12 mouse cellular contexts compared by ENCODE assay signal in the genomic region with DNA sequence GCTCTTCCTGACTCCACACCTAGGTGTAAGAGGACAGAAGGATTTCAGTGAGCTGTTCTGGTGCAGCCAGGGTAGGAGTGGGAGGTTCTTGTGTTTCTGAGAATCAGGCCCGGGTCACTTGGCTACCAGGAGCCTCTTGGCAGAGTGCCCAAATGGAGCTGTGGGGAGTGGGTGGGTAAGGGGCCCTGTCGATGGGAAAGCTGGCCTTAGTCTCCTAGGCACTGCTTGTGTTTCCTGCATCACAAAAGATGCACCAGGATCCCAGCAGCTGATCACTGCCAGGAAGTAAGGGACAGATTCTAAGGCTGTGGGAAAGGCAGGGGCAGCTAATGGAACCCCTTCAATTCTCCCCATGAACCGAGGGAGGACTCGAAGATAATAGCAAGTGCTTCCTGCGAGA.
DNase-seq lines count a peak whose midpoint lies in the region; ATAC-seq lines count a peak whose summit lies in the region.
"Had no signal": no experiment of that assay in that cellular context is flagged by ENCODE, and none has a peak within 500 bp of the region (broad histone marks: within the 10 kb centered on the region; RNA-seq: fewer than 3 reads in every experiment).

No protein-coding gene starts in this region.

- no peak overlapping the region; the same call in 1 of the 2 replicates for H3K9ac ChIP-seq in heart, embryonic 11.5 days (ENCODE audit: low read depth, low read length)
- H3K9ac ChIP-seq in forebrain, embryonic 14.5 days (ENCODE audit: low read length): no peak overlapping the region

- no peak for ATAC-seq in heart, embryonic 11.5 days (replicated peaks; ENCODE audit: insufficient number of reproducible peaks, low FRiP score, low TSS enrichment)
- ATAC-seq in forebrain, embryonic 14.5 days: peak; percentile 82
- no peak for ATAC-seq in frontal cortex, adult (ENCODE audit: low TSS enrichment)

- no peak overlapping the region for H3K4me3 ChIP-seq in heart, embryonic 11.5 days (ENCODE audit: low read depth, low read length)
- H3K4me3 ChIP-seq in forebrain, embryonic 14.5 days (ENCODE audit: low read depth, low read length): no peak overlapping the region
- H3K4me3 ChIP-seq in midbrain, embryonic 10.5 days: no peak overlapping the region

- 41% methylated on average over 5 of the region's 5 CpGs for WGBS in heart, embryonic 11.5 days (ENCODE audit: insufficient replicate concordance)
- 4% methylated on average over 5 of the region's 5 CpGs for WGBS in forebrain, embryonic 14.5 days
- 49% methylated on average over 5 of the region's 5 CpGs for WGBS in midbrain, embryonic 10.5 days

- H3K27me3 ChIP-seq in heart, embryonic 11.5 days (ENCODE audit: control insufficient read depth, insufficient read depth, low read length): no peaks in the 10 kb centered on the region
- H3K27me3 ChIP-seq in forebrain, embryonic 14.5 days (replicated peaks; ENCODE audit: control insufficient read depth, insufficient read depth, low read length): no peaks in the 10 kb centered on the region
- H3K27me3 ChIP-seq in midbrain, embryonic 10.5 days (ENCODE audit: low read depth, poor library complexity, severe bottlenecking): no peaks in the 10 kb centered on the region

- H3K27ac ChIP-seq in heart, embryonic 11.5 days (ENCODE audit: low read depth, low read length): no peak overlapping the region
- 0 out of 2 replicates have a peak overlapping the region, but pooled peaks have one; percentile 1 for H3K27ac ChIP-seq in forebrain, embryonic 14.5 days (ENCODE audit: low read depth, low read length)
- H3K27ac ChIP-seq in midbrain, embryonic 10.5 days (replicated peaks): peak overlapping the region; percentile 63; the same call in 1 of the 2 replicates

- peak; percentile 53 for DNase-seq in heart, adult 11 months
- DNase-seq in Muller cell, postnatal 12 days (ENCODE audit: inconsistent ontology term): peak; percentile 24
- peak; percentile 77 for DNase-seq in forebrain, embryonic 14.5 days (ENCODE audit: low spot score)
- no peak for DNase-seq in midbrain, embryonic 10.5 days (ENCODE audit: low spot score)
- no peak for DNase-seq in lung, postnatal 25 days (ENCODE audit: low spot score)
- DNase-seq in left cerebral cortex, adult 9 months (ENCODE audit: low spot score in 2 of 2): no peak
- DNase-seq: adrenal gland, postnatal 25 days; right cerebral cortex, postnatal 25 days; thymus, adult 18-20 months had no signal

- H3K4me1 ChIP-seq in heart, embryonic 11.5 days (ENCODE audit: control insufficient read depth, insufficient read depth, low read length): peaks cover 10% of the 10 kb centered on the region
- H3K4me1 ChIP-seq in forebrain, embryonic 14.5 days (ENCODE audit: control insufficient read depth, insufficient read depth, low read length): peaks cover 13% of the 10 kb centered on the region
- peaks cover 22% of the 10 kb centered on the region for H3K4me1 ChIP-seq in midbrain, embryonic 10.5 days

- H3K36me3 ChIP-seq in heart, embryonic 11.5 days (ENCODE audit: control insufficient read depth, insufficient read depth, low read length): no peaks in the 10 kb centered on the region
- H3K36me3 ChIP-seq in forebrain, embryonic 14.5 days (ENCODE audit: control insufficient read depth, insufficient read depth, low read length): no peaks in the 10 kb centered on the region
- H3K36me3 ChIP-seq in midbrain, embryonic 10.5 days: no peaks in the 10 kb centered on the region

- H3K4me2 ChIP-seq in heart, embryonic 11.5 days: no peak overlapping the region
- H3K4me2 ChIP-seq in forebrain, embryonic 14.5 days (ENCODE audit: low read length): no peak overlapping the region
- H3K4me2 ChIP-seq: liver, embryonic 11.5 days had no signal

- H3K9me3 ChIP-seq in heart, embryonic 11.5 days (replicated peaks; ENCODE audit: control insufficient read depth, low read length): no peaks in the 10 kb centered on the region
- no peaks in the 10 kb centered on the region for H3K9me3 ChIP-seq in forebrain, embryonic 14.5 days (replicated peaks; ENCODE audit: control insufficient read depth, low read length)
- no peaks in the 10 kb centered on the region for H3K9me3 ChIP-seq in midbrain, embryonic 10.5 days (replicated peaks)

Comparison
In these comparisons a context has a peak if more than half of its experiments do, and no peak if none do; other contexts are left out.
1. DNase-seq: peak in heart, adult 11 months (single experiment), Muller cell, postnatal 12 days (single experiment) and forebrain, embryonic 14.5 days (single experiment); none in midbrain, embryonic 10.5 days (single experiment), lung, postnatal 25 days (single experiment) and left cerebral cortex, adult 9 months (0 of 2).